Mouse (Mus musculus) testis, adult 2 months (tissue): ENCODE data around the gene Fndc7. TPM values are rescaled to one million over a fixed set of nuclear protein-coding genes. Genes with fewer than 3 reads are reported as not detected.
"Not testable (repeated sequence)": the region's sequence is repeated elsewhere in the genome, so short reads cannot be mapped to it uniquely, and the experiment has no call there.

ENCODE experiments used
- H3K27ac ChIP-seq: fragments of 200-500 bp; 2 replicates; pipeline ENCODE4 v1.5.1; 2012; ENCODE audit warnings: low read depth, low read length; ENCODE audit not compliant: control insufficient read depth, insufficient read depth
- H3K27me3 ChIP-seq: fragments of 200-500 bp; 2 replicates; pipeline ENCODE4 v1.6.1; 2012; ENCODE audit warnings: mild to moderate bottlenecking, low read length, moderate library complexity; ENCODE audit not compliant: control insufficient read depth, insufficient read depth
- H3K36me3 ChIP-seq: fragments of 200-500 bp; 2 replicates; pipeline ENCODE4 v1.6.1; 2012; ENCODE audit warnings: mild to moderate bottlenecking, low read length; ENCODE audit not compliant: control insufficient read depth, insufficient read depth
- H3K4me1 ChIP-seq: fragments of 200-500 bp; 2 replicates; pipeline ENCODE4 v1.6.1; 2012; ENCODE audit warnings: low read length; ENCODE audit not compliant: control insufficient read depth, insufficient read depth
- H3K4me3 ChIP-seq: fragments of 200-500 bp; 2 replicates; pipeline ENCODE4 v1.5.1; 2012; ENCODE audit warnings: low read depth, mild to moderate bottlenecking, low read length, moderate library complexity, mixed read lengths; ENCODE audit not compliant: control insufficient read depth
- CTCF ChIP-seq: fragments of 200-500 bp; IDR thresholded peaks from 2 replicates; pipeline ENCODE4 v1.5.1; 2012; ENCODE audit warnings: low read depth, mild to moderate bottlenecking, inconsistent platforms, low read length, moderate library complexity; ENCODE audit not compliant: control insufficient read depth, insufficient read depth, insufficient replicate concordance
- POLR2A ChIP-seq: fragments of 200-500 bp; IDR thresholded peaks from 2 replicates; pipeline ENCODE4 v1.6.1; 2012; ENCODE audit warnings: low read depth, mild to moderate bottlenecking, inconsistent platforms, low read length, moderate library complexity; ENCODE audit not compliant: control insufficient read depth
- polyA plus RNA-seq: library from polyadenylated mRNA; depleted of rRNA; stranded (reverse); fragments of >200 nt; gene quantifications from 2 replicates; pipeline ENCODE4 v1.2.3, GENCODE M21; 2012

Gene Fndc7
- polyA plus RNA-seq, 1 experiment, result 0.53 TPM

GRCm38 (mm10) chr3:108879836-108880435, 9.9 kb downstream of the Fndc7 start:
- no peak overlapping the region for H3K27ac ChIP-seq
- no peaks in the 10 kb centered on the region for H3K27me3 ChIP-seq
- H3K36me3 ChIP-seq, result no peaks in the 10 kb centered on the region
- H3K4me1 ChIP-seq, result peaks cover 8% of the 10 kb centered on the region
- TF ChIP-seq POLR2A (no peak), CTCF (no peak)
- H3K4me3 ChIP-seq, result no peak overlapping the region

DNA sequence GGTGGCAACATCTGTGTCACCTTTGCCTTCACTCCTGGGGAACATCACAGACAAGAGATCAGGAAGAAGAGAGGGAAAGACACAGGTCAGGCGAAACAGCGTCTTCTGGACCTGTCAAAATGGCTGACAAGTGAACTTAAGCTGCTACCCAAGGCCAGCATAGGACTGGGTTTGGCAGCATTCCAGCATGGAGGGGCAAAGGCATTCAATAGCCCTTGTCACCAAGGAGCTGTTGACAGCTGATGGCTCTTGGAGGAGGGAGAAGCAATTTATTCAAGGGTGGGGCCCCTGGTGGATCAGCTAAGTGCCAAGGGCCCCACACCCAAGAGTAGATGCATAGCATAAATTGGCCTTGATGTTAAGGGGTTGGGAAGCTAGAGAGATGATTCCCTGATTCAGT, 10.7 kb downstream of the Fndc7 start:
- Histone ChIP-seq H3K36me3 (no peaks in the 10 kb centered on the region), H3K27ac (no peak overlapping the region), H3K4me1 (peaks cover 8% of the 10 kb centered on the region), H3K4me3 (no peak overlapping the region), H3K27me3 (no peaks in the 10 kb centered on the region)
- TF ChIP-seq CTCF, result no peak
- TF ChIP-seq POLR2A, result no peak

- H3K4me3 ChIP-seq, result no peak overlapping the region
- no peaks in the 10 kb centered on the region for H3K36me3 ChIP-seq
- no peaks in the 10 kb centered on the region for H3K27me3 ChIP-seq
- H3K4me1 ChIP-seq, result peaks cover 4% of the 10 kb centered on the region
- TF ChIP-seq POLR2A (no peak), CTCF (no peak)
- H3K27ac ChIP-seq, result no peak overlapping the region
Measured at GRCm38 (mm10) chr3:108870631-108871030, 19.2 kb downstream of the Fndc7 start.

DNA sequence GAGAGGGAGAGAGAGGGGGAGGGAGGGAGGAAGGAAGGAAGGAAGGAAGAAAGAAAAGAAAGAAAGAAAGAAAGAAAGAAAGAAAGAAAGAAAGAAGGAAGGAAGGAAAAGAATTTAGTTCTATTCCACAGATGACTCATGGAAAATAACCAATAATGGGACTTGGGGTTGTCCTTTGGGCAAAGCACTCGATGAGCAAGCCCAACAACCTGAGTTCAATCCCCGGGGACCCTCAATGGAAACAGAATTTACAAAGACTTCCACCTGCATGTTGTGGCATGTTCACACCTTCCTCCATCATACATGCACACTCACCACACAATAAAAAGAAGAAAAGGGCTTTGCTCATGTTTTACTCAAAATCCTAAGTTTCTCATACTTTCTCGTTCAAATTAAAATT, 22.4 kb downstream of the Fndc7 start:
- H3K4me3 ChIP-seq, result no peak overlapping the region
- no peaks in the 10 kb centered on the region for H3K36me3 ChIP-seq
- H3K27me3 ChIP-seq, result no peaks in the 10 kb centered on the region
- H3K27ac ChIP-seq, result no peak overlapping the region
- peaks cover 4% of the 10 kb centered on the region for H3K4me1 ChIP-seq
- TF ChIP-seq CTCF, result no peak
- no peak for TF ChIP-seq POLR2A

GRCm38 (mm10) chr3:108865676-108866075, 24.1 kb downstream of the Fndc7 start:
- no peak for TF ChIP-seq CTCF
- no peak for TF ChIP-seq POLR2A
- peaks cover 4% of the 10 kb centered on the region for H3K4me1 ChIP-seq
- H3K27ac ChIP-seq, result no peak overlapping the region

DNA sequence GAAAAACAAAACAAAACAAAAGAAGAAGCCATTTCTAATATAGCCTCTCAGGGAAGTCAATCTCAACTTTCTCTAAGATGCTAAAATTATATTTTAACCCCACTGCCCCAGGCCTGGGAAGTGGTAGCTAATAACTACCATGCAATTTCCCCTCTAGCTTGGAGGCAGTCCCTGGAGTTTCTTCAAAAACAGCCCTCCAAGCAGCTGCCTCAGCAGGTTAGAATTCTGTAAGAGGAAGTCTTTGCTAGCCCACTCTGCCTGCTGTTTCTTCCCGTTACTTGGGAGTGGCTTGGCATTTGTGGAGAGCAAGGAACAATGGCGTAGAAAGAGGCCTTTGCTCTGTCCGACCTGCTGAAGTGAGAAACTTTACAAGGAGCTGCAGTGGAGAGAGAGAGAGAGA, 24.7 kb downstream of the Fndc7 start:
- H3K36me3 ChIP-seq, result no peaks in the 10 kb centered on the region
- H3K4me1 ChIP-seq, result peaks cover 4% of the 10 kb centered on the region
- TF ChIP-seq CTCF, result no peak
- TF ChIP-seq POLR2A, result no peak
- H3K27me3 ChIP-seq, result no peaks in the 10 kb centered on the region
- no peak overlapping the region for H3K4me3 ChIP-seq
- no peak overlapping the region for H3K27ac ChIP-seq

More at GRCm38 (mm10) chr3:108865676-108866075, 24.1 kb downstream of the Fndc7 start:
- no peaks in the 10 kb centered on the region for H3K27me3 ChIP-seq
- H3K36me3 ChIP-seq, result no peaks in the 10 kb centered on the region
- H3K4me3 ChIP-seq, result no peak overlapping the region

GRCm38 (mm10) chr3:108863091-108863490, 26.7 kb downstream of the Fndc7 start:
- TF ChIP-seq POLR2A (no peak), CTCF (no peak)
- Histone ChIP-seq H3K4me1 (no peaks in the 10 kb centered on the region), H3K27me3 (no peaks in the 10 kb centered on the region), H3K27ac (no peak overlapping the region), H3K4me3 (no peak overlapping the region), H3K36me3 (no peaks in the 10 kb centered on the region)

GRCm38 (mm10) chr3:108862282-108862681, 27.5 kb downstream of the Fndc7 start:
- H3K36me3 ChIP-seq, H3K4me1 ChIP-seq, H3K4me3 ChIP-seq, H3K27me3 ChIP-seq, H3K27ac ChIP-seq: not testable (repeated sequence)
